8 mouse cellular contexts compared by ENCODE assay signal in genomic region chr2:35671980-35672910, GRCm38 (mm10).
DNase-seq lines count a peak whose midpoint lies in the region; ATAC-seq and TF ChIP-seq lines count a peak whose summit lies in the region.

No protein-coding gene starts in this region.

- no peak for ATAC-seq in heart, embryonic 11.5 days (replicated peaks; ENCODE audit: insufficient number of reproducible peaks, low FRiP score, low TSS enrichment)
- peak; percentile 72 for ATAC-seq in limb, embryonic 13.5 days (ENCODE audit: low FRiP score, low read depth)
- peak; percentile 27; the same call in 1 of the 2 replicates for ATAC-seq in stomach, postnatal 0 days (ENCODE audit: low FRiP score, low TSS enrichment)

- 0 out of 2 replicates have a peak, but pooled peaks cover 2% of the 10 kb centered on the region for H3K36me3 ChIP-seq in heart, embryonic 11.5 days (ENCODE audit: control insufficient read depth, insufficient read depth, low read length)
- peaks cover 8% of the 10 kb centered on the region for H3K36me3 ChIP-seq in limb, embryonic 13.5 days
- no peaks in the 10 kb centered on the region for H3K36me3 ChIP-seq in stomach, postnatal 0 days (ENCODE audit: control insufficient read depth, insufficient read depth, low read length)

- H3K9ac ChIP-seq in heart, embryonic 11.5 days (ENCODE audit: low read depth, low read length) = no peak overlapping the region
- H3K9ac ChIP-seq in limb, embryonic 13.5 days = no peak overlapping the region
- no peak overlapping the region for H3K9ac ChIP-seq in stomach, postnatal 0 days (ENCODE audit: low read length)

- H3K4me1 ChIP-seq in heart, embryonic 11.5 days (ENCODE audit: control insufficient read depth, insufficient read depth, low read length) = peaks cover 83% of the 10 kb centered on the region
- H3K4me1 ChIP-seq in limb, embryonic 13.5 days = peaks cover 100% of the 10 kb centered on the region
- peaks cover 54% of the 10 kb centered on the region for H3K4me1 ChIP-seq in stomach, postnatal 0 days (replicated peaks; ENCODE audit: control insufficient read depth, insufficient read depth)

- peak overlapping the region; percentile 63; the same call in 1 of the 2 replicates for H3K27ac ChIP-seq in left cerebral cortex, adult 2 months
- peak overlapping the region; percentile 4; the same call in 1 of the 2 replicates for H3K27ac ChIP-seq in heart, embryonic 11.5 days (ENCODE audit: low read depth, low read length)
- peak overlapping the region; percentile 74 for H3K27ac ChIP-seq in limb, embryonic 13.5 days
- H3K27ac ChIP-seq in stomach, postnatal 0 days (replicated peaks) = peak overlapping the region; percentile 58

- H3K4me2 ChIP-seq in heart, embryonic 11.5 days = no peak overlapping the region
- H3K4me2 ChIP-seq in limb, embryonic 13.5 days (replicated peaks) = peak overlapping the region; percentile 25; the same call in 1 of the 2 replicates
- no peak overlapping the region for H3K4me2 ChIP-seq in stomach, postnatal 0 days (replicated peaks; ENCODE audit: low read depth)

- TF ChIP-seq EP300 in stomach, postnatal 0 days (optimal IDR thresholded peaks at IDR 0.05) = no peak

- H3K27me3 ChIP-seq in heart, embryonic 11.5 days (ENCODE audit: control insufficient read depth, insufficient read depth, low read length) = no peaks in the 10 kb centered on the region
- H3K27me3 ChIP-seq in limb, embryonic 13.5 days = no peaks in the 10 kb centered on the region
- H3K27me3 ChIP-seq in stomach, postnatal 0 days (ENCODE audit: control insufficient read depth, insufficient read depth, low read length) = no peaks in the 10 kb centered on the region

- DNase-seq in left cerebral cortex, adult 2 months (ENCODE audit: extremely low spot score in 1 of 2, low spot score in 2 of 2) = no peak
- DNase-seq in left cerebral cortex, postnatal 14 days (ENCODE audit: low spot score in 2 of 2) = no peak
- no peak for DNase-seq in stomach, postnatal 0 days (ENCODE audit: low spot score)
- no peak for DNase-seq in cerebellum, adult 9-11 months
- DNase-seq in left cerebral cortex, adult 9 months (ENCODE audit: low spot score in 2 of 2) = no peak
- DNase-seq in spleen, postnatal 10 days (ENCODE audit: low spot score in 2 of 2) = no peak

- no peaks in the 10 kb centered on the region for H3K9me3 ChIP-seq in heart, embryonic 11.5 days (replicated peaks; ENCODE audit: control insufficient read depth, low read length)
- H3K9me3 ChIP-seq in limb, embryonic 13.5 days = no peaks in the 10 kb centered on the region
- H3K9me3 ChIP-seq in stomach, postnatal 0 days (ENCODE audit: control insufficient read depth, low read length) = no peaks in the 10 kb centered on the region

- 64% methylated on average over 9 of the region's 9 CpGs for WGBS in heart, embryonic 11.5 days (ENCODE audit: insufficient replicate concordance)
- WGBS in limb, embryonic 13.5 days = 49% methylated on average over 9 of the region's 9 CpGs
- 54% methylated on average over 9 of the region's 9 CpGs for WGBS in stomach, postnatal 0 days

- intact Hi-C loops in left cerebral cortex, adult 2 months (cut with DNase I) = no loop called here
- intact Hi-C loops in left cerebral cortex, postnatal 14 days (cut with DNase I) = no loop called here

- TF ChIP-seq CTCF in left cerebral cortex, adult 2 months (IDR thresholded peaks at IDR 0.05) = no peak
- no peak for TF ChIP-seq CTCF in stomach, postnatal 0 days (IDR thresholded peaks at IDR 0.05; ENCODE audit: low read depth)

- no peak overlapping the region for H3K4me3 ChIP-seq in left cerebral cortex, adult 2 months
- H3K4me3 ChIP-seq in heart, embryonic 11.5 days (ENCODE audit: low read depth, low read length) = no peak overlapping the region
- H3K4me3 ChIP-seq in limb, embryonic 13.5 days = no peak overlapping the region
- no peak overlapping the region for H3K4me3 ChIP-seq in stomach, postnatal 0 days (ENCODE audit: low read depth, low read length)

Comparison
In these comparisons a context has a peak if more than half of its experiments do, and no peak if none do; other contexts are left out.
1. H3K27ac ChIP-seq: peak in every context shown above with its lines; median percentile 74 in limb, embryonic 13.5 days; 63 in left cerebral cortex, adult 2 months; 58 in stomach, postnatal 0 days; 4 in heart, embryonic 11.5 days.